ENCODE assay signal across 19 mouse cellular contexts in the genomic region with DNA sequence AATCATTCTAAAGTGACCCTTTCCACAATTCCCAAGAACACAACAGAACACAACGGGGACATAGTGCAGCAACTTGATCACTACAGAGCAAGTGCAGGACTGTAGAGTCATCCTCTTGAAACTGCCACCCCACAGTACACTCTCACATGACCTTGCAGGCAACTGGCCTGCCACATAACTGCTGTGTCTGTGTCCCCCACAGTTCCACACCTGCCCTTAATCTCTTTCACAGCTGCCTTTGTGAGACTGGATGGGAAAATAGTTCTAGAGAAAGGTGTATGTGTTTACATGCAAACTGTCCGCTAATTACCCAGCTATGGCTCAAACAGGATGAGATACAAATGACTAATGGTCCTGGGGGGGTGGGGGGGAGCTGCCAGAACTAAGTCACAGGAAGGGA.
A peak's percentile ranks its signal among the peaks of the same experiment; 100 is the strongest.
DNase-seq lines count a peak whose midpoint lies in the region; ATAC-seq and TF ChIP-seq lines count a peak whose summit lies in the region.
"Had no signal": no experiment of that assay in that cellular context is flagged by ENCODE, and none has a peak within 500 bp of the region (broad histone marks: within the 10 kb centered on the region; RNA-seq: fewer than 3 reads in every experiment).

No protein-coding gene starts in this region.

- TF ChIP-seq CTCF in gastrocnemius, adult 2 months (IDR thresholded peaks at IDR 0.05) = no peak

- peak overlapping the region; percentile 51; the same call in 1 of the 2 replicates for H3K27ac ChIP-seq in gastrocnemius, adult 2 months
- H3K27ac ChIP-seq in lung, embryonic 15.5 days = peak overlapping the region; percentile 73
- H3K27ac ChIP-seq in brown adipose tissue, adult 24 weeks (replicated peaks; ENCODE audit: low read depth, low read length) = peak overlapping the region; percentile 20
- H3K27ac ChIP-seq: liver, embryonic 13.5 days had no signal

- ATAC-seq in lung, embryonic 15.5 days (ENCODE audit: borderline replicate concordance, extremely low read depth, low FRiP score, low TSS enrichment) = no peak

- H3K27me3 ChIP-seq in lung, embryonic 15.5 days = no peaks in the 10 kb centered on the region
- H3K27me3 ChIP-seq: embryonic facial prominence, embryonic 15.5 days; heart, embryonic 12.5 days; liver, embryonic 13.5 days had no signal

- no peak overlapping the region for H3K9ac ChIP-seq in lung, embryonic 15.5 days
- H3K9ac ChIP-seq: embryonic facial prominence, embryonic 15.5 days; heart, embryonic 12.5 days; liver, embryonic 13.5 days had no signal

- WGBS in lung, embryonic 15.5 days = 60% methylated on average over 2 of the region's 2 CpGs

- H3K4me1 ChIP-seq in lung, embryonic 15.5 days = peaks cover 33% of the 10 kb centered on the region
- peaks cover 46% of the 10 kb centered on the region for H3K4me1 ChIP-seq in brown adipose tissue, adult 24 weeks (ENCODE audit: control insufficient read depth, insufficient read depth, insufficient read length, low read length)

- H3K4me2 ChIP-seq in lung, embryonic 15.5 days = no peak overlapping the region
- H3K4me2 ChIP-seq: embryonic facial prominence, embryonic 15.5 days; liver, embryonic 13.5 days had no signal

- H3K9me3 ChIP-seq in lung, embryonic 15.5 days = no peaks in the 10 kb centered on the region
- H3K9me3 ChIP-seq: embryonic facial prominence, embryonic 15.5 days; heart, embryonic 12.5 days; liver, embryonic 13.5 days had no signal

- no peak for DNase-seq in gastrocnemius, adult 2 months
- DNase-seq in gastrocnemius, postnatal 25 days = no peak
- DNase-seq in lung, postnatal 10 days = no peak
- DNase-seq in ES-CJ7 (ENCODE audit: low read depth, low spot score) = peak; percentile 33
- DNase-seq in layer of hippocampus, adult 11-12 months (ENCODE audit: low spot score) = no peak
- DNase-seq: cerebellum, adult 2 months; gastrocnemius, postnatal 10 days; heart, postnatal 36 days; kidney, adult 11 months; kidney, postnatal 25 days; left cerebral cortex, postnatal 4 days; liver, embryonic 13.5 days; lung, postnatal 14 days; right cerebral cortex, postnatal 25 days; thymus, postnatal 4 days had no signal

- H3K4me3 ChIP-seq in gastrocnemius, adult 2 months = no peak overlapping the region
- H3K4me3 ChIP-seq in lung, embryonic 15.5 days = no peak overlapping the region
- no peak overlapping the region for H3K4me3 ChIP-seq in brown adipose tissue, adult 24 weeks (ENCODE audit: insufficient read depth, low read depth, low read length)
- H3K4me3 ChIP-seq: embryonic facial prominence, embryonic 15.5 days; heart, embryonic 12.5 days; liver, embryonic 13.5 days had no signal

- intact Hi-C loops in gastrocnemius, adult 2 months (cut with DNase I) = no loop called here

- H3K36me3 ChIP-seq in lung, embryonic 15.5 days = no peaks in the 10 kb centered on the region
- H3K36me3 ChIP-seq: embryonic facial prominence, embryonic 15.5 days; heart, embryonic 12.5 days; liver, embryonic 13.5 days had no signal

Comparison
In these comparisons a context has a peak if more than half of its experiments do, and no peak if none do; other contexts are left out.
1. H3K27ac ChIP-seq: peak in every context shown above with its lines; median percentile 73 in lung, embryonic 15.5 days; 51 in gastrocnemius, adult 2 months; 20 in brown adipose tissue, adult 24 weeks.